Mouse (Mus musculus): ENCODE measurements around the gene Gpr179. TPM values are rescaled to one million over a fixed set of nuclear protein-coding genes. Genes with fewer than 3 reads are reported as not detected.

Gpr179 gene
- polyA plus RNA-seq, 1 experiment from 2014 or later = 0.33 TPM

DNA sequence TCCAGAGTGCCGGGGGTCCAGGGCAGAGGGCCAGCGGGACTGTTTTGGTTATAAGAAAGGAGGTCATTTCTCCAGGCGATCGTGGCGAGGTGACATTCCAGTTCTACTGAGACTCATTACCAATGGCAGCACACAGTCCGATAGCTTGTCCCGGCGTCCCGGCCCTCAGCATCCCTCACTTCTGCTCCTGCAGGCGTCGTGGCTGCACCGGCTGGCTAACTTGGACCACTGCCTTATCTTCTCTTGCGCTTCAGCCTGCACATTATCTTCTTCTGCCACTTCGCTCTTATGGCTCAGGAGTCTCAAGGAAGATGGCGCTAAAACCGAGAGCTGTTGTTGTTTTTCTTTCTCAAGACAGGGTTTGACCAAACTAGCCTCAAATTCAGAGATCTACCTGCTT, 50.5 kb downstream of the Gpr179 start:
- H3K9me3 ChIP-seq (replicated peaks) = no peaks in the 10 kb centered on the region
- no peaks in the 10 kb centered on the region for H3K36me3 ChIP-seq
- H3K4me1 ChIP-seq = 0 out of 2 replicates have a peak, but pooled peaks cover 3% of the 10 kb centered on the region
- WGBS = 82% methylated on average over 16 of the region's 16 CpGs
- no peak overlapping the region for H3K4me3 ChIP-seq (replicated peaks)
- ATAC-seq (ENCODE audit: low FRiP score) = no peak
- H3K27ac ChIP-seq (replicated peaks) = no peak overlapping the region
- H3K27me3 ChIP-seq (replicated peaks) = no peaks in the 10 kb centered on the region
- H3K4me2 ChIP-seq = no peak overlapping the region
- no peak overlapping the region for H3K9ac ChIP-seq (replicated peaks)

DNA sequence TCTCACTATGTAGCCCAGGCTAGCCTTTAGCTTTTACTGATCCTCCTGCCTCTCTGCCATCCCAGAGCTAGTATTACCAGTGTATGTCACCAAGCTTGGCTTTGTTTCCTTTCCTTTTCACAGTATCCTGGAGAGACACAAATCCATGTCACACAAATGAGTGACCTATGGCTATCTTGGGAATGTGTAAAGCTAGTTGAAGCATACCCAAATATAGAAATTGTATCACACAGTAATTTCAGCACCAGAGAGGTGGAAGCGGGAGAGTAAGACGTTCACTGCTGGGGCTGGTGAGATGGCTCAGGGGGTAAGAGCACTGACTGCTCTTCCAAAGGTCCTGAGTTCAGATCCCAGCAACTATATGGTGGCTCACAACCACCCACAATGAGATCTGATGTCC, 51.9 kb downstream of the Gpr179 start:
- no peak overlapping the region for H3K4me3 ChIP-seq (replicated peaks)
- 0 out of 2 replicates have a peak, but pooled peaks cover 3% of the 10 kb centered on the region for H3K4me1 ChIP-seq
- no peak overlapping the region for H3K27ac ChIP-seq (replicated peaks)
- no peak overlapping the region for H3K9ac ChIP-seq (replicated peaks)
- ATAC-seq (ENCODE audit: low FRiP score) = no peak
- WGBS = 92% methylated on average over 2 of the region's 2 CpGs
- H3K9me3 ChIP-seq (replicated peaks) = no peaks in the 10 kb centered on the region
- no peaks in the 10 kb centered on the region for H3K36me3 ChIP-seq
- H3K4me2 ChIP-seq = no peak overlapping the region
- H3K27me3 ChIP-seq (replicated peaks) = no peaks in the 10 kb centered on the region

DNA sequence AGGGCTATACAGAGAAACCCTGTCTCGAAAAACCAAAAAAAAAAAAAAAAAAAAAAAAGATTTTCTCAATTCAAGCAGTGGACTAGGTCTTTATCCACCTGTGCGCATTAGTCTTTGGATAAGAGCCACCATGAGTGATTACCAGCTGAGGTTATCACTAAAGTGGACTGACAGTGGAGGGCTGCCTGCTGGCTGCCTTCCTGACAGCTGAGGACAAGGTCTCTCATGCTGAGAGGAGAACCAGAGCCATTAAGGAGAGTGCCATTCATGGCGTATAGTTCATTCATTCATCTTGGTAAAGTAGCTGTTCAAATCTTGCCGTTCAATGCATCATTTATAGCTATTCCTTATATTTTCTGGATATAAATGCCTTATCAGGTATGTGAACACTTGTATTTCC, 55.3 kb downstream of the Gpr179 start:
- H3K27me3 ChIP-seq (replicated peaks) = no peaks in the 10 kb centered on the region
- no peak for ATAC-seq (ENCODE audit: low FRiP score)
- H3K4me2 ChIP-seq = no peak overlapping the region
- no peak overlapping the region for H3K4me3 ChIP-seq (replicated peaks)
- H3K9ac ChIP-seq (replicated peaks) = no peak overlapping the region
- no peaks in the 10 kb centered on the region for H3K36me3 ChIP-seq
- 84% methylated on average over 3 of the region's 4 CpGs for WGBS
- no peaks in the 10 kb centered on the region for H3K4me1 ChIP-seq
- no peak overlapping the region for H3K27ac ChIP-seq (replicated peaks)
- H3K9me3 ChIP-seq (replicated peaks) = no peaks in the 10 kb centered on the region

DNA sequence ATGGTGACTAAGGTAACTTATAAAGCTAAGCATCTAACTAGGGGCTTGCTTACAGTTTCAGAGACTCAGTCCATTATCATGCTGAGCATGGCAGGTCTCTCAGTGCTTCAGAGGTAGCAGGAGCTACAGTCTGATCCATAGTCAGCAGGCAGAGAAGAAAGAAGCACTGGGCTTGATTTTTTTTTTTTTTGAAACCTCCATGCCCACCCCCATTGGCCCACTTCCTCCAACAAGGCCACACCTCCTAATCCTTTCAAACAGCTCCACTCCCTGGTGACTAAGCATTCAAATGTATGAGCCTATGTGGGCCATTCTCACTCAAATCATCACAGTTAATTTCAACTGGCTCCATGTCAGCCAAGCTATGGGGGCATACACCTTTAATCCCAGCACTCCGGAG, 59.1 kb downstream of the Gpr179 start:
- 89% methylated on average over 1 of the region's 1 CpGs for WGBS
- H3K4me2 ChIP-seq = no peak overlapping the region
- H3K27ac ChIP-seq (replicated peaks) = no peak overlapping the region
- H3K9me3 ChIP-seq (replicated peaks) = no peaks in the 10 kb centered on the region
- H3K27me3 ChIP-seq (replicated peaks) = no peaks in the 10 kb centered on the region
- no peak overlapping the region for H3K4me3 ChIP-seq (replicated peaks)
- peaks cover 3% of the 10 kb centered on the region; the same call in 1 of the 2 replicates for H3K4me1 ChIP-seq
- H3K9ac ChIP-seq (replicated peaks) = no peak overlapping the region
- no peaks in the 10 kb centered on the region for H3K36me3 ChIP-seq
- ATAC-seq (ENCODE audit: low FRiP score) = no peak

DNA sequence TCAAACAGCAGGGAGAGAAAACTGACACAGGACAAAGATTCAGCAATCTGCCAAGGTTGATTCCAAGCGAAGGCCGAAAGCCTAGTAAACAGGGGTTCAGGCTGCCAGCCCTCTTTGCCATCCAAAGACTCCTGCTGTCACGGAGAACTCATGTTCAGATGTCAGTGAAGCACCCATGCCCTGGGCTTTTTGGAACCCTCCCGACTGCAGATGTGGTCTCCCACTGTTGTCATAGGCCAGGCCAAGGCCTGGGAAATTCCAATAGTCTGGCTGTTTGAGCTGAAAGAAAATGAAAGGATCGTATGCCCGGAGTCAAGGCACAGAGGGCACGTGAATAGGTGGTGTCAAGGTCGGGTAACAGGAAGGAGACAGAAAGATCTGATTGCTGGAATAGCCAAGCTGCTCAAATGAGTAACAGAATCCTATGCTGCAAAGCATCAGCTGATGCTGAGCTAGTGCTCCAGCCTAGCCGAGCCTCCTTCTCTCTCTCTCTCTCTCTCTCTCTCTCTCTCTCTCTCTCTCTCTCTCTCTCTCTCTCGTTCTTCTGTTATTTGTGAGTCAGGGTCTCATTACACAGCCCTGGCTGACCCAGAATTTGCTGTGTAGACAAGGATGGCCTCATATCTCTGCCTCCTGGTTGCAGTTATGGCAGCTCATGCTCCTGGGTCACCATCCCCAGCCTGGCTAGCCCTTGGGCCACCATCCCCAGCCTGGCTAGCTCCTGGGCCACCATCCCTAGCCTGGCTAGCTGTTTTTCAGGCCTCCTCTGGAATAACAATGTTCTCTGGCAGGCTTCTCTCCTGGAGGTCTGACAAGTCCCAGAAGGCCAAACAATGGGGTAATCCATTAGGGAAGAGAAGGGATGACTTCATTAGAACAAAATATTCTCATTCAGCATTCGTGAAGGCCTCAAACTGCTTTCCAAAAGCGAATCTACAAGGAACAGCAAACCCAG, 62.3 kb downstream of the Gpr179 start:
- H3K27me3 ChIP-seq (replicated peaks) = no peaks in the 10 kb centered on the region
- H3K4me2 ChIP-seq = no peak overlapping the region
- H3K4me3 ChIP-seq (replicated peaks) = no peak overlapping the region
- peaks cover 3% of the 10 kb centered on the region; the same call in 1 of the 2 replicates for H3K4me1 ChIP-seq
- H3K9me3 ChIP-seq (replicated peaks) = no peaks in the 10 kb centered on the region
- H3K36me3 ChIP-seq = no peaks in the 10 kb centered on the region
- no peak for ATAC-seq (ENCODE audit: low FRiP score)
- no peak overlapping the region for H3K9ac ChIP-seq (replicated peaks)
- 58% methylated on average over 11 of the region's 12 CpGs for WGBS
- H3K27ac ChIP-seq (replicated peaks) = no peak overlapping the region

DNA sequence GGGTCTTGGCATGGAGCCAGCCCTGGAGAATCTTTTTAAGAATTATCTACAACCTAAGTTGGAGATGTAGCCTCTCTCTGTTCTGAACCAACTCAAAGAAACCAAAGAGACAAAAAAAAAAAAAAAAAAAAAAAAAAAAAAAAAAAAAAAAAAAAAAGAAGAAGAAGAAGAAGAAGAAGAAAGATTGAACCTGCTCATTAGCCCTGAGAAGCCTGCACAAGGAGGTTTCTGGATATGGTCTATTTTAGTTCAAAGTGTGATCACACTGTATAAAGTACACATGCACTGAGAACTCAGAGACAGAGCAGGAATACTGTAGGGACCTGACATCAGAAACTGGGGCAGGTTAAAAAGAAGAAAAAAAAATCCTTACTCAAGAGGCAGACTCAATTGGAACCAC, 64.2 kb downstream of the Gpr179 start:
- H3K4me3 ChIP-seq (replicated peaks) = no peak overlapping the region
- H3K9me3 ChIP-seq (replicated peaks) = no peaks in the 10 kb centered on the region
- H3K4me2 ChIP-seq = no peak overlapping the region
- H3K36me3 ChIP-seq = no peaks in the 10 kb centered on the region
- no peak overlapping the region for H3K27ac ChIP-seq (replicated peaks)
- peaks cover 3% of the 10 kb centered on the region; the same call in 1 of the 2 replicates for H3K4me1 ChIP-seq
- ATAC-seq (ENCODE audit: low FRiP score) = no peak
- no peaks in the 10 kb centered on the region for H3K27me3 ChIP-seq (replicated peaks)
- H3K9ac ChIP-seq (replicated peaks) = no peak overlapping the region

DNA sequence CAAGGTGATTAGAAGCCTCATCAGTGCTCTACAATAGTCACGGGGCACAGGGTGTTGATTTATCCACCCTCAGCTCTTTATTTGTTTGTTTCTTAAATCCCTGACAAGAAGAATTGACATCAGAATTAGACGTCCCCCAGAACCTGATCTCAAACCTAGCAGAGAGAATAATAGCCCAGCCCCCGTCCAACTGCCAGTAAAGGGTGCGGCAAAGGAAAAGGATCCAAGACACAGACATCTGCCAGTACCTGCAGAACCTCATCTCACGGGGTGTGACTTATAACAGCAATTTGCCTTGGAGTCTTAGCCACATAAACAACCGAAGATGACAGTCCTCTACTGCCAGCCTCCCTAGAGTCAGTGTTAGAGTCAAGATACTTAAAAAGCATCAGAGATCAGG, 64.9 kb downstream of the Gpr179 start:
- Histone ChIP-seq H3K4me3 (replicated peaks) (no peak overlapping the region), H3K36me3 (no peaks in the 10 kb centered on the region), H3K4me1 (peaks cover 3% of the 10 kb centered on the region; the same call in 1 of the 2 replicates), H3K9ac (replicated peaks) (no peak overlapping the region), H3K27ac (replicated peaks) (no peak overlapping the region), H3K4me2 (no peak overlapping the region), H3K9me3 (replicated peaks) (no peaks in the 10 kb centered on the region), H3K27me3 (replicated peaks) (no peaks in the 10 kb centered on the region)
- WGBS = 57% methylated on average over 6 of the region's 6 CpGs
- no peak for ATAC-seq (ENCODE audit: low FRiP score)

DNA sequence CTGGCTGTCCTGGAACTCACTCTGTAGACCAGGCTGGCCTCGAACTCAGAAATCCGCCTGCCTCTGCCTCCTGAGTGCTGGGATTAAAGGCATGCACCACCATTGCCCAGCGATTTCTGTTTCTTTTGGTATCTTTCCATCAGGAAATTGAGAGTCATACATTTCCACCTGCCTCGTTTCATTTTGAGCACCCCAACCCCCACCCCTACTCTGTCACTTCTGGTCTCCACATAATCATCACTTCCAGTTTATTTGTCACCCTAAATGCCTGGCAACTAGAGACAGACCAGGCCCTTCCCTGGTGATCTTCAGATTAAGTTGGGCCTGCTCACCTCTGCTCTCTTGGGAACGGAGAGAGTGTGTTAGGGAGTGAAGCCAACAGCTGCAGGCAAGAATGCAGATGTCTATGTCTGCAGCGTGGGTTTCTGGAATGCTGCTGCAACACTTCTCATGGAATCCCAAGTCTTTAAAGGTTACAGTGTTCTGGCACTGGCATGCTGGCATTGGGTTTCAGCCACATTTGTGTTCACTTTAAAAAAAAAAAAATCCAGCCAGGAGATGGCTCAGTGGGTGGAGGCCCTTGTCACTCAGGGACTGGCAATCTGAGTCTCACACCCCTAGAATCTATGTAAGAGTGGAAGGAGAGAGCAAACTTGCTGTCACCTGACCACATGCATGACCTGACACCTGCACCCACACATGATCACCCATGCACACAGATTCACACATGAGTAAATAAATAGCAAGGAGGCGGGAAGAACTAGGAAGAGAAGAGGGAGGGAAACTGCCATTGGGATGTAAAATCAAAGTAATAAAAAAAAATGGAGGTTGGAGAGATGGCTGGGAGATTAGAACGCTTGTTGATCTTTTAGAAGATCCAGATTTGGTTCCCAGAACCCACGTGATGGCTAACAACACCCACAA, 65.8 kb downstream of the Gpr179 start:
- ATAC-seq (ENCODE audit: low FRiP score) = no peak
- Histone ChIP-seq H3K9ac (replicated peaks) (no peak overlapping the region), H3K36me3 (no peaks in the 10 kb centered on the region), H3K27ac (replicated peaks) (no peak overlapping the region), H3K4me1 (peaks cover 4% of the 10 kb centered on the region), H3K27me3 (replicated peaks) (no peaks in the 10 kb centered on the region), H3K4me2 (no peak overlapping the region), H3K4me3 (replicated peaks) (no peak overlapping the region), H3K9me3 (replicated peaks) (no peaks in the 10 kb centered on the region)
- WGBS = 82% methylated on average over 9 of the region's 9 CpGs

DNA sequence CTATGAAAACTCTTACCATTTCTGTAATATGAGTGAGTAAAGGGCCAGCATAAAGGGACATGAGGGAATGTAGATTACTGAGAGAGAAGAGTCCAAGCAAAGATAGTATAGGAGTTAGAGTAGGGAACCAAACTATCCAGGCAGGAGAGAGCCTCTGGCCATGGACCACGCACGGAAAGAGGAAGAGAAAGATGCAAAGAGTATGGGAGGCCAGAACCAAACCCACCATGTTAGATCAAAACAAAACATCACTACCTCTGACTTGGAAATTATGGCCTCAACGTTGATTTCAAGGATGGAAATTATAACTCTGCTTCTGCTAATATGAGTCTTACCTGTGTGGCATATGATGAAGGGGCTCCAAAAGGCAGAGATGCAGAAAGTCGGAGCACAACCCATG, 67.0 kb downstream of the Gpr179 start:
- 81% methylated on average over 4 of the region's 4 CpGs for WGBS
- Histone ChIP-seq H3K9me3 (replicated peaks) (no peaks in the 10 kb centered on the region), H3K4me1 (peaks cover 4% of the 10 kb centered on the region; the same call in 1 of the 2 replicates), H3K9ac (replicated peaks) (no peak overlapping the region), H3K27me3 (replicated peaks) (no peaks in the 10 kb centered on the region), H3K36me3 (no peaks in the 10 kb centered on the region), H3K4me2 (no peak overlapping the region), H3K4me3 (replicated peaks) (no peak overlapping the region), H3K27ac (replicated peaks) (no peak overlapping the region)
- ATAC-seq (ENCODE audit: low FRiP score) = no peak

DNA sequence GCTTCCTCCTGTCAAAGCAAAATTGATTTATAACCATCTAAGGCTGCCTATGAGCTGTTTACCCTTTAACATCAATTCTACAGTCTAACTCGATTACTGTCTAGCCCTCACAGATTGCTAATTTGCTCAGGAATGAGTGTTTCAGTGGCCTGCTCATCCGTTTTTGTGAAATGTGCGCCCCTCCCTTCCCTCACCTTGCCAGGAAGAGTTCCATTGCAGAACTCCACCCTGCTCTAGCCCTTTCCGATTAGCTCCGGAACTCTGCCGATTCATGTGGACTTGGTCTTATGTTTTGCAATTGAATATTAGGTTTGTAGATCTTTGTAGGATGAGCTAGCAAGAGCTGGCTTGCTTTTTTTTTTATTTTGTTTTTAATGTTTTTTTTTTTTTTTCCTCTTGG, 69.7 kb downstream of the Gpr179 start:
- H3K27ac ChIP-seq (replicated peaks) = no peak overlapping the region
- WGBS = 87% methylated on average over 6 of the region's 6 CpGs
- no peak overlapping the region for H3K4me2 ChIP-seq
- H3K4me1 ChIP-seq = peaks cover 21% of the 10 kb centered on the region
- no peak for ATAC-seq (ENCODE audit: low FRiP score)
- H3K4me3 ChIP-seq (replicated peaks) = no peak overlapping the region
- no peak overlapping the region for H3K9ac ChIP-seq (replicated peaks)
- no peaks in the 10 kb centered on the region for H3K27me3 ChIP-seq (replicated peaks)
- H3K9me3 ChIP-seq (replicated peaks) = no peaks in the 10 kb centered on the region
- no peaks in the 10 kb centered on the region for H3K36me3 ChIP-seq
